13 mouse cellular contexts compared by ENCODE assay signal in genomic region chr10:60732397-60732861, GRCm38 (mm10). TPM values are rescaled to one million over a fixed set of nuclear protein-coding genes. Genes with fewer than 3 reads are reported as not detected.
DNase-seq lines count a peak whose midpoint lies in the region; ATAC-seq and TF ChIP-seq lines count a peak whose summit lies in the region.
"Had no signal": no experiment of that assay in that cellular context is flagged by ENCODE, and none has a peak within 500 bp of the region (broad histone marks: within the 10 kb centered on the region; RNA-seq: fewer than 3 reads in every experiment).

No protein-coding gene starts in this region.

- intact Hi-C loops in gastrocnemius, adult 2 months (cut with DNase I): no loop called here

- no peak overlapping the region for H3K4me2 ChIP-seq in forebrain, embryonic 12.5 days
- H3K4me2 ChIP-seq in midbrain, embryonic 11.5 days: no peak overlapping the region
- H3K4me2 ChIP-seq: embryonic facial prominence, embryonic 15.5 days had no signal

- WGBS in forebrain, embryonic 12.5 days: 23% methylated on average over 2 of the region's 2 CpGs
- 33% methylated on average over 2 of the region's 2 CpGs for WGBS in midbrain, embryonic 11.5 days
- WGBS in thymus, adult 2 months: 90% methylated on average over 2 of the region's 2 CpGs

- peaks cover 21% of the 10 kb centered on the region for H3K4me1 ChIP-seq in forebrain, embryonic 12.5 days
- peaks cover 13% of the 10 kb centered on the region for H3K4me1 ChIP-seq in midbrain, embryonic 11.5 days (ENCODE audit: control insufficient read depth, insufficient read depth, low read length)
- peaks cover 5% of the 10 kb centered on the region for H3K4me1 ChIP-seq in thymus, adult 2 months (replicated peaks; ENCODE audit: control insufficient read depth, insufficient read depth, low read length)

- no peak for ATAC-seq in forebrain, embryonic 12.5 days (ENCODE audit: low FRiP score)
- no peak for ATAC-seq in midbrain, embryonic 11.5 days (ENCODE audit: low FRiP score)
- ATAC-seq in megakaryocyte-erythroid progenitor cell, adult 5-6 weeks (replicated peaks; ENCODE audit: low FRiP score, low TSS enrichment, poor library complexity, severe bottlenecking): no peak

- DNase-seq in gastrocnemius, adult 2 months: peak; percentile 38
- DNase-seq in gastrocnemius, adult 8-10 months (ENCODE audit: low spot score in 2 of 2): no peak
- DNase-seq in adipocyte (ENCODE audit: low spot score): peak; percentile 69
- no peak for DNase-seq in midbrain, embryonic 11.5 days (ENCODE audit: low spot score, missing footprints)
- DNase-seq in ovary, adult 18-20 months (ENCODE audit: low spot score): no peak
- DNase-seq in thymus, adult 2 months: no peak
- DNase-seq: cerebellum, adult 11 months; kidney, adult 18-20 months had no signal

- no peak overlapping the region for H3K4me3 ChIP-seq in gastrocnemius, adult 2 months
- H3K4me3 ChIP-seq in forebrain, embryonic 12.5 days (replicated peaks): no peak overlapping the region
- no peak overlapping the region for H3K4me3 ChIP-seq in midbrain, embryonic 11.5 days (ENCODE audit: low read depth, low read length)
- no peak overlapping the region for H3K4me3 ChIP-seq in thymus, adult 2 months (ENCODE audit: control insufficient read depth, insufficient read depth, low read length)
- H3K4me3 ChIP-seq: embryonic facial prominence, embryonic 15.5 days; heart, embryonic 10.5 days had no signal

- no peak overlapping the region for H3K9ac ChIP-seq in forebrain, embryonic 12.5 days
- peak overlapping the region; percentile 16; the same call in 1 of the 2 replicates for H3K9ac ChIP-seq in midbrain, embryonic 11.5 days (ENCODE audit: low read length)
- H3K9ac ChIP-seq: embryonic facial prominence, embryonic 15.5 days had no signal

- H3K36me3 ChIP-seq in forebrain, embryonic 12.5 days (replicated peaks): 0 out of 2 replicates have a peak, but pooled peaks cover 4% of the 10 kb centered on the region
- no peaks in the 10 kb centered on the region for H3K36me3 ChIP-seq in midbrain, embryonic 11.5 days (ENCODE audit: control insufficient read depth, insufficient read depth, low read length)
- no peaks in the 10 kb centered on the region for H3K36me3 ChIP-seq in thymus, adult 2 months (ENCODE audit: control insufficient read depth, insufficient read depth, low read length)
- H3K36me3 ChIP-seq: embryonic facial prominence, embryonic 15.5 days; heart, embryonic 10.5 days had no signal

- no peaks in the 10 kb centered on the region for H3K9me3 ChIP-seq in forebrain, embryonic 12.5 days
- H3K9me3 ChIP-seq in midbrain, embryonic 11.5 days (ENCODE audit: control insufficient read depth, low read length): no peaks in the 10 kb centered on the region
- H3K9me3 ChIP-seq: embryonic facial prominence, embryonic 15.5 days; heart, embryonic 10.5 days had no signal

- H3K27me3 ChIP-seq in forebrain, embryonic 12.5 days: peaks cover 42% of the 10 kb centered on the region
- peaks cover 10% of the 10 kb centered on the region; the same call in 1 of the 2 replicates for H3K27me3 ChIP-seq in midbrain, embryonic 11.5 days (ENCODE audit: control insufficient read depth, insufficient read depth, low read length)
- no peaks in the 10 kb centered on the region for H3K27me3 ChIP-seq in thymus, adult 2 months (ENCODE audit: control insufficient read depth, insufficient read depth, low read length)
- H3K27me3 ChIP-seq: embryonic facial prominence, embryonic 15.5 days had no signal

- peak overlapping the region; percentile 24; the same call in 1 of the 2 replicates for H3K27ac ChIP-seq in gastrocnemius, adult 2 months
- H3K27ac ChIP-seq in forebrain, embryonic 12.5 days: peak overlapping the region; percentile 53
- peak overlapping the region; percentile 14; the same call in 1 of the 2 replicates for H3K27ac ChIP-seq in midbrain, embryonic 11.5 days (ENCODE audit: low read depth, low read length)
- H3K27ac ChIP-seq in thymus, adult 2 months (ENCODE audit: control insufficient read depth, insufficient read depth, low read length): no peak overlapping the region
- H3K27ac ChIP-seq: embryonic facial prominence, embryonic 15.5 days; heart, embryonic 10.5 days had no signal

- TF ChIP-seq CTCF in gastrocnemius, adult 2 months (IDR thresholded peaks at IDR 0.05): no peak
- no peak for TF ChIP-seq CTCF in thymus, adult 2 months (IDR thresholded peaks at IDR 0.05; ENCODE audit: borderline replicate concordance, control insufficient read depth, extremely low read depth, insufficient read depth, low read length, poor library complexity)

- TF ChIP-seq POLR2A in thymus, adult 2 months (IDR thresholded peaks at IDR 0.05; ENCODE audit: control insufficient read depth, extremely low read depth, insufficient read depth, low read length, poor library complexity): no peak

RNA-seq across cellular contexts. Expression of gene Slc29a3, which starts 20.2 kb away (rescaled TPM):
- total RNA-seq in gastrocnemius, adult 2 months (2021): 1 to 10 TPM; 1.4 to 2.7 TPM
- total RNA-seq in gastrocnemius, adult 8-10 months (2022): 1 to 10 TPM; 1.0 to 2.2 (median 1.7) TPM
- polyA plus RNA-seq in forebrain, embryonic 12.5 days (2016; fragmentation: Nextera tagmentation; extraction: Ambion mirVana): 9.6 and 10.3 TPM in 2 replicates
- 6.9 and 8.7 TPM in 2 replicates for polyA plus RNA-seq in midbrain, embryonic 11.5 days (2014; fragmentation: Nextera tagmentation; extraction: Ambion mirVana)
- 33.9 and 43.2 TPM in 2 replicates for polyA plus RNA-seq in thymus, adult 2 months (2012; rRNA removed)
- total RNA-seq in megakaryocyte-erythroid progenitor cell, adult 5-6 weeks (2014; fragmentation: Nextera tagmentation): 5.9 and 12.6 TPM in 2 replicates
- 5.4 and 6.2 TPM in 2 replicates for total RNA-seq in megakaryocyte-erythroid progenitor cell, adult 5-6 weeks (2017)

RNA-seq across cellular contexts. Expression of gene Cdh23, which starts 36.1 kb away (rescaled TPM):
- 1 to 10 TPM; 1.8 to 2.8 TPM for total RNA-seq in gastrocnemius, adult 2 months (2021)
- total RNA-seq in gastrocnemius, adult 8-10 months (2022): 1 to 10 TPM; 1.1 to 1.8 (median 1.4) TPM
- polyA plus RNA-seq in forebrain, embryonic 12.5 days (2016; fragmentation: Nextera tagmentation; extraction: Ambion mirVana): 1.6 and 2.5 TPM in 2 replicates
- 0.61 and 0.71 TPM in 2 replicates for polyA plus RNA-seq in midbrain, embryonic 11.5 days (2014; fragmentation: Nextera tagmentation; extraction: Ambion mirVana)
- 3.5 and 4.6 TPM in 2 replicates for polyA plus RNA-seq in thymus, adult 2 months (2012; rRNA removed)
- total RNA-seq in megakaryocyte-erythroid progenitor cell, adult 5-6 weeks (2014; fragmentation: Nextera tagmentation): not detected in 2 replicates
- total RNA-seq in megakaryocyte-erythroid progenitor cell, adult 5-6 weeks (2017): not detected in 2 replicates
- total RNA-seq: liver, adult 2 months had no signal
- polyA plus RNA-seq: liver, adult 2 months had no signal

Comparison
In these comparisons a context has a peak if more than half of its experiments do, and no peak if none do; other contexts are left out.
1. DNase-seq: peak in gastrocnemius, adult 2 months (single experiment) and adipocyte (single experiment); none in gastrocnemius, adult 8-10 months (0 of 2), midbrain, embryonic 11.5 days (single experiment), ovary, adult 18-20 months (single experiment) and thymus, adult 2 months (single experiment).